Mouse (Mus musculus): ENCODE results near the gene Castor2. TPM values are rescaled to one million over a fixed set of nuclear protein-coding genes. Genes with fewer than 3 reads are reported as not detected.
A peak's percentile ranks its signal among the peaks of the same experiment; 100 is the strongest.

Castor2 gene
- total RNA-seq, 2 experiments from 2014 or later = 58.5 to 59.7 TPM

GRCm38 (mm10) chr5:134151895-134152294 is 52.4 kb downstream of the Castor2 start:
- no peak for DNase-seq (ENCODE audit: low spot score in 2 of 2)

- DNase-seq (ENCODE audit: low spot score in 2 of 2) = no peak
Measured at GRCm38 (mm10) chr5:134155916-134156466, 56.5 kb downstream of the Castor2 start.

- DNase-seq (ENCODE audit: low spot score in 2 of 2) = no peak
Measured at GRCm38 (mm10) chr5:134164688-134165087, 65.2 kb downstream of the Castor2 start.

GRCm38 (mm10) chr5:134166642-134167041 is 67.1 kb downstream of the Castor2 start:
- no peak for DNase-seq (ENCODE audit: low spot score in 2 of 2)

- DNase-seq (ENCODE audit: low spot score in 2 of 2) = no peak
Measured at GRCm38 (mm10) chr5:134168033-134168432, 68.5 kb downstream of the Castor2 start.

- DNase-seq (ENCODE audit: low spot score in 2 of 2) = no peak
Measured at GRCm38 (mm10) chr5:134169231-134169630, 69.7 kb downstream of the Castor2 start.

- no peak for DNase-seq (ENCODE audit: low spot score in 2 of 2)
Measured at GRCm38 (mm10) chr5:134170167-134170566, 70.7 kb downstream of the Castor2 start.

- no peak for DNase-seq (ENCODE audit: low spot score in 2 of 2)
Measured at GRCm38 (mm10) chr5:134173206-134173605, 73.7 kb downstream of the Castor2 start.

GRCm38 (mm10) chr5:134175696-134176095 is 76.2 kb downstream of the Castor2 start:
- DNase-seq (ENCODE audit: low spot score in 2 of 2) = no peak

GRCm38 (mm10) chr5:134176169-134176881 is 76.8 kb downstream of the Castor2 start, which contains the start of gene Rcc1l:
Gene Rcc1l, minus strand, starts transcription at chr5:134176774.
- peak; percentile 82 to 89 for DNase-seq (ENCODE audit: low spot score in 2 of 2)

- no peak for DNase-seq (ENCODE audit: low spot score in 2 of 2)
Measured at GRCm38 (mm10) chr5:134178536-134178935, 79.0 kb downstream of the Castor2 start.

- DNase-seq (ENCODE audit: low spot score in 2 of 2) = peak; percentile 83 to 90
Measured at GRCm38 (mm10) chr5:134179871-134180270, 80.4 kb downstream of the Castor2 start.

- DNase-seq (ENCODE audit: low spot score in 2 of 2) = no peak
Measured at GRCm38 (mm10) chr5:134182172-134182571, 82.7 kb downstream of the Castor2 start.

- no peak for DNase-seq (ENCODE audit: low spot score in 2 of 2)
Measured at GRCm38 (mm10) chr5:134182735-134183134, 83.2 kb downstream of the Castor2 start.

- DNase-seq (ENCODE audit: low spot score in 2 of 2) = no peak
Measured at GRCm38 (mm10) chr5:134183162-134183561, 83.7 kb downstream of the Castor2 start.

GRCm38 (mm10) chr5:134183880-134184808 is 84.6 kb downstream of the Castor2 start, which contains the start of gene Gtf2ird2:
Gene Gtf2ird2, plus strand, starts transcription at chr5:134184019.
- peak; percentile 99 for DNase-seq (ENCODE audit: low spot score in 2 of 2)

- no peak for DNase-seq (ENCODE audit: low spot score in 2 of 2)
Measured at GRCm38 (mm10) chr5:134186059-134186458, 86.5 kb downstream of the Castor2 start.

GRCm38 (mm10) chr5:134186961-134187731 is 87.6 kb downstream of the Castor2 start:
- DNase-seq (ENCODE audit: low spot score in 2 of 2) = peak in 1 of 2 experiments; percentile 45

- DNase-seq (ENCODE audit: low spot score in 2 of 2) = no peak
Measured at GRCm38 (mm10) chr5:134188571-134188970, 89.1 kb downstream of the Castor2 start.

- no peak for DNase-seq (ENCODE audit: low spot score in 2 of 2)
Measured at GRCm38 (mm10) chr5:134193664-134194063, 94.2 kb downstream of the Castor2 start.

Data from layer of hippocampus, postnatal 14 days (tissue).